Mouse (Mus musculus): ENCODE results near the gene Gm4969. TPM values are rescaled to one million over a fixed set of nuclear protein-coding genes. Genes with fewer than 3 reads are reported as not detected.

Gm4969 gene
- polyA plus RNA-seq, 1 experiment from 2014 or later: 3.0 TPM

DNA sequence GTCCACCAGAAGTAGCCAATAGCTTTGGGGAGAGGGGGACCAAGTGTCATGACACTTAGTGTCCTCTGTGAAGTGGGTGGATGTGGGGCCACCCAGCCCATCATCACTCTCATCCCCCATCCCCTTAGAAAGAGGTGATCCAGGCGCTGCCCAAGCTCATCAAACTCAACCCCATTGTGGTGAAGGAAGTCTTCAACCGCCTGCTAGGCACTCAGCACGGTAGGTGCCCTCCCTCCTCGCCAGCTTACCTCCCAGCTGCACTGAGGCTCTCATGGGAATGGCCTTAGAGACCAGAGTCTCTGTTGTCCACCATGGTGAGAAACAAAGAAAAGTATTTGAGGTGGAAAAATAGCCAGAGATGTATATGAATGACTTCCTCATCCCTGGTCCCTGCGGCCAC is 68.9 kb downstream of the Gm4969 start:
- Histone ChIP-seq H3K4me2 (no peak overlapping the region), H3K27ac (ENCODE audit: low read depth) (no peak overlapping the region), H3K4me3 (ENCODE audit: low read depth, low read length) (no peak overlapping the region), H3K36me3 (ENCODE audit: insufficient read depth) (peaks cover 95% of the 10 kb centered on the region), H3K9ac (no peak overlapping the region), H3K27me3 (ENCODE audit: insufficient read depth, low read length) (no peaks in the 10 kb centered on the region), H3K9me3 (ENCODE audit: low read depth, low read length) (no peaks in the 10 kb centered on the region), H3K4me1 (ENCODE audit: insufficient read depth) (no peaks in the 10 kb centered on the region)
- no peak for DNase-seq
- no peak for ATAC-seq (ENCODE audit: insufficient read depth)
- no peak for TF ChIP-seq CTCF (IDR thresholded peaks at IDR 0.05; ENCODE audit: low read depth)
- WGBS: 92% methylated on average over 5 of the region's 5 CpGs

Small RNA genes lying within 50 kb of the gene (microRNA-seq; reads per million reads assigned to microRNA genes)
- gene Mir3100 (ENCODE audit: borderline number of aligned reads): not detected

Other genes starting within 250 kb of the Gm4969 start
- gene Pglyrp1, start 247.0 kb downstream of the Gm4969 start, polyA plus RNA-seq (2014; fragmentation: Nextera tagmentation; extraction: Ambion mirVana): 2.5 and 2.6 TPM in 2 replicates
- 20.4 and 24.7 TPM in 2 replicates for gene Ccdc61, start 208.0 kb downstream of the Gm4969 start, polyA plus RNA-seq (2014; fragmentation: Nextera tagmentation; extraction: Ambion mirVana)
- 1.2 TPM in 2 replicates for gene Nova2, start 192.5 kb downstream of the Gm4969 start, polyA plus RNA-seq (2014; fragmentation: Nextera tagmentation; extraction: Ambion mirVana)
- gene Nanos2, start 131.0 kb downstream of the Gm4969 start, polyA plus RNA-seq (2014; fragmentation: Nextera tagmentation; extraction: Ambion mirVana): not detected in 2 replicates
- 3.7 and 4.8 TPM in 2 replicates for gene Mypop, start 127.1 kb downstream of the Gm4969 start, polyA plus RNA-seq (2014; fragmentation: Nextera tagmentation; extraction: Ambion mirVana)
- 27.3 and 35.0 TPM in 2 replicates for gene Irf2bp1, start 114.3 kb downstream of the Gm4969 start, polyA plus RNA-seq (2014; fragmentation: Nextera tagmentation; extraction: Ambion mirVana)
- 2.2 and 2.3 TPM in 2 replicates for gene Foxa3, start 94.8 kb downstream of the Gm4969 start, polyA plus RNA-seq (2014; fragmentation: Nextera tagmentation; extraction: Ambion mirVana)
- gene Sympk, start 94.0 kb downstream of the Gm4969 start, polyA plus RNA-seq (2014; fragmentation: Nextera tagmentation; extraction: Ambion mirVana): 22.9 and 26.8 TPM in 2 replicates
- gene Rsph6a, start 63.7 kb downstream of the Gm4969 start, polyA plus RNA-seq (2014; fragmentation: Nextera tagmentation; extraction: Ambion mirVana): not detected in 2 replicates
- 18.5 and 19.2 TPM in 2 replicates for gene Dmwd, start 42.1 kb downstream of the Gm4969 start, polyA plus RNA-seq (2014; fragmentation: Nextera tagmentation; extraction: Ambion mirVana)
- 20.9 and 23.0 TPM in 2 replicates for gene Dmpk, start 34.5 kb downstream of the Gm4969 start, polyA plus RNA-seq (2014; fragmentation: Nextera tagmentation; extraction: Ambion mirVana)
- gene Six5, start 23.8 kb downstream of the Gm4969 start, polyA plus RNA-seq (2014; fragmentation: Nextera tagmentation; extraction: Ambion mirVana): 11.6 and 12.7 TPM in 2 replicates
- 9.7 and 11.6 TPM in 2 replicates for gene Fbxo46, start 1.5 kb upstream of the Gm4969 start, polyA plus RNA-seq (2014; fragmentation: Nextera tagmentation; extraction: Ambion mirVana)
- gene Qpctl, start 30.9 kb upstream of the Gm4969 start, polyA plus RNA-seq (2014; fragmentation: Nextera tagmentation; extraction: Ambion mirVana): 12.5 and 13.1 TPM in 2 replicates
- gene Snrpd2, start 31.4 kb upstream of the Gm4969 start, polyA plus RNA-seq (2014; fragmentation: Nextera tagmentation; extraction: Ambion mirVana): 158 and 161 TPM in 2 replicates
- 0.26 and 0.85 TPM in 2 replicates for gene Gipr, start 47.8 kb upstream of the Gm4969 start, polyA plus RNA-seq (2014; fragmentation: Nextera tagmentation; extraction: Ambion mirVana)
- 2.6 and 2.7 TPM in 2 replicates for gene Eml2, start 58.1 kb upstream of the Gm4969 start, polyA plus RNA-seq (2014; fragmentation: Nextera tagmentation; extraction: Ambion mirVana)
- 1.6 and 2.2 TPM in 2 replicates for gene Gpr4, start 94.2 kb upstream of the Gm4969 start, polyA plus RNA-seq (2014; fragmentation: Nextera tagmentation; extraction: Ambion mirVana)
- gene Opa3, start 110.0 kb upstream of the Gm4969 start, polyA plus RNA-seq (2014; fragmentation: Nextera tagmentation; extraction: Ambion mirVana): 38.0 and 39.4 TPM in 2 replicates
- 88.9 and 95.3 TPM in 2 replicates for gene Vasp, start 153.4 kb upstream of the Gm4969 start, polyA plus RNA-seq (2014; fragmentation: Nextera tagmentation; extraction: Ambion mirVana)
- not detected in 2 replicates for gene Ppm1n, start 161.7 kb upstream of the Gm4969 start, polyA plus RNA-seq (2014; fragmentation: Nextera tagmentation; extraction: Ambion mirVana)
- gene Rtn2, start 164.3 kb upstream of the Gm4969 start, polyA plus RNA-seq (2014; fragmentation: Nextera tagmentation; extraction: Ambion mirVana): 8.0 and 9.1 TPM in 2 replicates
- gene Fosb, start 191.7 kb upstream of the Gm4969 start, polyA plus RNA-seq (2014; fragmentation: Nextera tagmentation; extraction: Ambion mirVana): not detected in 2 replicates
- 88.6 and 90.5 TPM in 2 replicates for gene Ercc1, start 226.4 kb upstream of the Gm4969 start, polyA plus RNA-seq (2014; fragmentation: Nextera tagmentation; extraction: Ambion mirVana)
- 21.3 and 24.2 TPM in 2 replicates for gene Cd3eap, start 241.1 kb upstream of the Gm4969 start, polyA plus RNA-seq (2014; fragmentation: Nextera tagmentation; extraction: Ambion mirVana)
- gene Ppp1r13l, start 241.4 kb upstream of the Gm4969 start, polyA plus RNA-seq (2014; fragmentation: Nextera tagmentation; extraction: Ambion mirVana): 5.4 and 7.9 TPM in 2 replicates

All from lung, embryonic 14.5 days (tissue).